Mouse (Mus musculus) lung, postnatal 14 days (tissue): ENCODE data around the gene Slc39a8.

ENCODE experiments used
- DNase-seq: peaks from one replicate; pipeline ENCODE4 v3.0.0; 2021

Gene Slc39a8

DNA sequence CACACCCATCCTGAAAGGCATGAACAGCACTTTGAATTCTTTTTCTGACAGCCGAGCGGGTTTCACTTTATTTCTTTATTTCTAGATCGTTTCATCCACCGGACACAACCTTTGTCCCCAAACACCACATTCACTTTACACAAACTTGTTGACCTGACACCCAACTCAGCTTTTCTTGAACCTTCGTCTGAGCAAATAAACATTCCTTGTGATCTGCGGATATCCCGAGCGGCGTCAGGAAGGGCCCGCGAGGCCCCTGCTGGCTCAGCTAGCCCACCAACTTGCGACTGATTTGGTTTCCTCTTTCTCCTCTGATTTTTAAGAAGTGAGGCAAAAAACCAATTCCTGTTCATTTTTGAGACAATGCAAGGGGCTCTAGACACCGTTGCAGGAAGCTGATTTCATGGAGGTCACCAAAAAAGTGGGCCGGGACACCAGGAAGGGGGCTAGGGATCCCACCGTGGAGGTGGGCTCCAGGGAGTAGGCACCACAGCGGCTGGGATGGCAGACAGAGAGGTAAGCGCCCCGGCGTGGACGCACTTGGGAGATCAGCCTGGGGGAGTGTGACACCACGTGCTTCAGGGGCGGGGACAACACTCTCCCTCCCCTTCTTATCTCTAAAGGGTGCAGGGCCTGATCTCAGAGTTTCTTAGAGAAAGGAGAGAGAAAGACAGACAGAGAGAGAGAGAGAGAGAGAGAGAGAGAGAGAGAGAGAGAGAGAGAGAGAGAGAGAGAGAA is at the start of gene Slc39a8:
Slc39a8 (plus strand) TSS at position 264 of the 738 bp plus-strand sequence.
- DNase-seq = peak; percentile 84

DNA sequence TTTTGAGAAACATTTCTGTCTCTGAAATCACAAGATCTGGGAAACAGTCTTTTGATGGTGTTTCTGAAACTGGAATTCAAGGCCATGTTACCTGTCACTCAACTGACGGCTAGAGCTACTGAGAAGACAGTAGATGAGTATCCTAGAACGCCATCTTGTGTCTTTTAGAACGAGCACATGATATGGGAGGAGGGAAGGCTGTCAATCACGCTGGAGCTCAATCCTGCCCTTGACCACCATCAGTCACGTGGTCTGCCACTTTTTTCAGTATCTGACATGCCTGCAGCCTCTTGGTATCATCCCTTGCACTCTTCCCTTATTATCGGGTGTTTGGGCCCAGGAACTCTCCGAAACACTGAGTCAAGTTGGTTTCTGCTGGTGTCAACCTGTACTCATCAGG is 40.0 kb upstream of the Slc39a8 start:
- no peak for DNase-seq

DNA sequence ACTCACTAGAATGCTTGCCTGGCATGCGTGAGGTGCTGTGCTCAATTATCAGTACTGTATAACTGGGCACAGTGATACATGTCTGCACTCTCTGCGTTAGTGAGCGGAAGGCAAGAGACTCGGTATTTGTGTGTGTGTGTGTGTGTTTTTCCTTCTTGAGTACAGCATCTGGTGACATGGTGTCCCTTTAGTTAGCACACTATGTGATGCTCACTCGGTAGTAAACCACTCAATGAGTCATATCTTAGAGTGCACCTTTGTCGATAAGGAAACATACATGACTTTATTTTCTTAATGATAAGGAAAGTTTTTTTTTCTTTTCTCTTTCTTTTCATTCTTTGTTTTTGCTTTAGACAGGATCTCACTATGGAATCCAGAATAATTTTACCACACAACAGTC is 29.0 kb upstream of the Slc39a8 start:
- DNase-seq = no peak

DNA sequence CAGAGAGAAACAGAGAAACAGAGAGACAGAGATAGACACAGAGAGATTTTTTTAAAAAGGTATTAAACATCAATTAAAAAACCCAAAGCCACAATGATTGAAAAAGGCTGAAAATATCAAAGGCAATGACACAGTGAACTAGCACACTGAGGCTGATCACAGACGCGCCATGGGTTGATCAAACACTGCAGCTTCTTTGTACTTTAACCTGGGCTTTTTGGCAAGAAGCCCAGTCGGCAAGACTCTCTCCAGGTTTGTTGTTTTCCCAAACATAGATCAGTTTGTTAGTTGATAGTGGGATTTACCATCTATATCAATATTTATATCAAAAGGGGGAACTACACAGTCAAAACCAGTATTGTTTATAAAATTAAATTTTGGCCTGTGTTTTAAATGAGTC is 26.8 kb upstream of the Slc39a8 start:
- DNase-seq = no peak

DNA sequence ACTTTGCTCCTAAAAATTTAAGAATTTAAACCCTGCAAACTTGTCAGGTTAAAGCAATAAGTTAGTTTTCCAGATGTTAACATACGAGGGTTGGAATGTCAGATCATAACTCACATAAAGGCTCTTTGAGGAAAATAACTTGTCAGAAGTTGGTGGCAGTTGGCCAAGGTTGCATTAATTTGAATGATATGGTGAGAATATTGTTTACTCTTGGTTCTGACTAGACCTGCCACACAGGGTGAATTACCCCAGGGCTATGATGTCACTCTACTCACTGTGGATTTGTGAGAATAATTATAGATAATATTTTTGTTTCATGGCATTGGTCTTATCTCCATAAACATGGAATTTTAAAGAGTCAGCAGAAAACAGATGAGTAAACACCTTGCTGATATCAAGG is 26.4 kb upstream of the Slc39a8 start:
- DNase-seq = no peak

DNA sequence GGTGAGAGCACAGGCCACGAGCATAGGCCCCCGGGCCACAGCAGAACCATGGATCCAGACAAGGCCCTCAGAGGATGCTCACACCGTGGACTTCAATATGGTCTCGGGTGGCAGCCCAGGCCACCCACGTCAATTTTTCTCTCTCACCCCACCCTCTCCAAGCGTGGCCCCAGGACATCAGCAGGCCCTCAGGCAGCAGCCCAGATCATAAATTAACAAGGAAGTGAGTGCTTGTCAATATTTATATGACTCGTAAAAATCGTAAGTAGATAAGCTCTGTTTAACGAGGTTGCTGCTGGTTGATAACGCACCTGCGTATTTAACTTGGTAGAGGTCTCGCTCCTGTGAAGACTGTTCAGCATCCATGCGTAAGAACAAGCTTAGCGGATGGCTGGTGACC is 10.4 kb upstream of the Slc39a8 start:
- DNase-seq = no peak

DNA sequence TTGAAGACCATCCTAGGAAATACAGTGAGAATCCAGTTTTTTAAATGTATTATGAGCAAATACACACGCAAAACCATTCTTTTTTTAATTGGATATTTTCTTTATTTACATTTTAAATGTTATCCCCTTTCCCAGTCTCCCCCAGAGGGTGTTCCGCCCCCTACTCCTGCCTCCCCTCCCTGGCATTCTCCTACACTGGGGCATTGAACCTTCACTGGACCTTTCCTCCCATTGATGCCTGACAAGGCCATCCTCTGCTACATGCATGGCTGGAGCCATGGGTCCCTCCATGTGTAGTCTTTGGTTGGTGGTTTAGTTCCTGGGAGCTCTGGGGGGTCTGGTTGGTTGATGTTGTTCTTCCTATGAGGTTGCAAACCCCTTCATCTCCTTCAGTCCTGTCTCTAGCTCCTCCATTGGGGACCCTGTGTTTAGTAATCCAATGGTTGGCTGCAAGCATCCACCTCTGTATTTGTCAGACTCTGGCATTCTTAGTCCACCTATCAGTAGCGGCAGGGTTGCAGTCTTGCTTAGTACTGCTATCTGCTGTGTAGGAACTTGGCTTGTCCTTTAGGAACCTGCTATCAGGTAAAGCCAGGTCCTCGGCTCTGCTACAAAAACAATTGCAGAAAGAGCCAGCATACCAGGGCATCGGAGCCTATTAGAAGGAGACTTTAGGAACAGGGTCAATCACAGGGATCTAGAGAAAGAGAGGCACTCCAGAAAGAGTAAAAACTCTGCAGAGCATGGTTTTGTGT is 8.9 kb upstream of the Slc39a8 start:
- no peak for DNase-seq

DNA sequence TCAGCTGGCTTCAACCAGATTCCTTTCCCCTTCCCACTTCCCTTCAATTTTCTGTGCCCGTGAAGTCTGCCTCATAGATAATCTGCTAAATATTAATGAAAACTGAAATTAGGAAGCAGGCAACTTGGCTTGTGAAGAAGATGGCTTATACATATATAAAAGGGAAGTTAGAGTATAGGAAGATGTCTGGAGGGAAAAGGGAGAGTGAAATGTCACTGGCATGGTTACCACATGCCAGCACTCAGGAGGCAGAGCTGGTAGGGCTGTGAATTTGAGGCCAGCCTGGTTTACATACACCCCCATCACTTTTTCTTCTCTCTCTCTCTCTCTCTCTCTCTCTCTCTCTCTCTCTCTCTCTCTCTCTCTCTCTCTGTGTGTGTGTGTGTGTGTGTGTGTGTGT is 8.0 kb upstream of the Slc39a8 start:
- no peak for DNase-seq

DNA sequence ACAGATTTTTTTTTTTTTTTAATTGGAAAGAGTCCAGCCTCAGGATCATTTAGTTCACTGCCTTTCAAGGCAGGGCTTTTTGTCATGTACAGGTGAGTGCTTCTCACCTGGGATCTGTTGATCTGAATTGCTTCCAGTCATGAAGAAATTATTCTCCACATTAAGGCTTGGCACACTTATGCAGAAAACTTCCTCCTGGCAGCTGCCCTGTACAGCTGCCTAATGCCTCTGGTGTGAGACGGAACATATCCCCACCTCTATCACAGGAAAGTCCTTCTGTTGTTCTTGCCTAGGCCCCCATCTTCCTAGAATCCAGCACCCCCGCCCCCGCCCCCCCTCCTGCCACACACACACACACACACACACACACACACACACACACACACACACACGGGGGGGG is 643 bp upstream of the Slc39a8 start:
- peak; percentile 8 for DNase-seq

DNA sequence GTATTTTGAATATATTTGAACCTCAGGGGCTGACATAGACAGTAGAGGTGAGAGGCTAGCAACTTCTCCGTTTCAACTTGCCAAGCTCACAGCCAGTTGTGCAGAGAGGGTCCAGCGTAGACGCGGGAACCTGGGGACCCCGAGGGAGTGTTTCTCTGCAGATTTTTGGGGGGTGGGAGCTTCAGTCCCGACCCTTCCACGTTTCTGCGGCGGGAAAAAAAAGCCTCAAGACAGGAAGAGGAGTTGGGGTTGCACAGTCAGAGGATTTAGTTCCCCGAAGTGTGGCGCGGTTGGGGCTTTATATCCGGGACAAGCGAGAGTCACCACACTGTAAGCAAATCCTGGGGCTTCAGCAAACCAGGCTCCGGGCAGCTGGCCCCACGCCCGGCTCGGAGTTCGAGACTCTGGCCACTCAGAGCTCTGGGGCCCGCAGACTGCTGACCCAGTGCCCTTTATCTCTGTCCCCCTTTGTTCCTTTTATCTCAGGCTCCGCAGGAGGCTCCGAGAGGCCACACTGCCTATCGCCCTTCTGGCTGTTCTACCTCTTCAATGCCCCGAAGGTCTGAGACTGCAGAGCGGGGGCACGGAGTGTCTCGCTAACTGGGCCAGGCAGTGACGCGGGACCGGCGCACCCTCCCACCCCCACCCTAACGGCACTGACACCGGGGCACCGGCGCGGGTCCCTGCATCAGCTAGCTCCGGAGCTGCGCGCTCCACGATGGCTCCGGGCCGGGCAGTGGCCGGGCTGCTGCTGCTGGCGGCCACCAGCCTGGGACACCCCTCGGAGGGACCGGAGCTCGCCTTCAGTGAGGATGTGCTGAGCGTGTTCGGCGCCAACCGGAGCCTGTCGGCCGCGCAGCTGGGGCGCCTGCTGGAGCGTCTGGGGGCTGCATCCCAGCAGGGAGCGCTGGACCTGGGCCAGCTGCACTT is 940 bp downstream of the Slc39a8 start:
- peak; percentile 59 for DNase-seq

DNA sequence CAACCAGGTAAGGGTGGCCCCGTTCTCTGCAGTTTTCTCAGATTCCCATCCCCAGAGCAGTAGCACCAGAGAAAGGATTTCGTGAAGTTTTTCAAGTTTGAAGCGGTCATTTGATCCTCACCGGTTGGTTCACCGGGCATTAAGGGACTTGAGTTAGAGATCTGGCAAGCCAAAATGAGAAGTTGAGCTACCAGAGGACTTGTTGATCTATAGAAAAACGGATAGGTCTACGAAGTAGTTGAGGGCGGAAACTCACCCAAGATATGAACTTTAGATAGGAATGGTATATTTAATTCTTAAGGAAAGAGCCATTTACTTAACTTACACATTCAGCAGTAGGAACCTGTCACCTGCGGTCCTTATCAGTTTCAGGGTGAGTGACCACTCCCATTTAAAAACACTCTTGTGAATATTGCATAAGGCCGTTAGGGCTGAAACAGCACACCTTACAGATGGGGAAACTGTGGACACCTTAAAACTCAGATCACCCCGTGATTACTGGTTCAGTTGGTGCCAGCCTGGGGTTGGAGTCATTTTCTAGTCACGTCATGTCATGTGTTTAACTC is 1.7 kb downstream of the Slc39a8 start:
- no peak for DNase-seq

DNA sequence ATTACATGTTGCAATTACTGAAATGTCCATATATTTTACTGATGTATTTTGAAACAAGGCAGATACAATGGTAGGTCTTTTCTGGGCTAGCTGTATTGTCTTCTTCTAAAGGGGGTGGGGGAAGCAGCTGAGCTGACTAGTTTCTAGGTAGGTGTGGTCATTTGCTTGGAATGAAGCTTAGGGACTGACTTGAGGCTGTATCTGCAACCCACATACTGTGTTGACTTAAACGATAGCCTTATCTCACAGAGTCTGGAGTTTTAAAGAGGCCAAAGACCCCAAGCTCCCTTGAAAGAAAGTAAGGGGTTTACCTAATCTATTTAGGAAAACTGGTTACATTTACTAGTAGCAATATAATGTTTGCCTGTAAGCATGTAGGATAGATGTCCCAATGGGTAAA is 2.9 kb downstream of the Slc39a8 start:
- DNase-seq = no peak

DNA sequence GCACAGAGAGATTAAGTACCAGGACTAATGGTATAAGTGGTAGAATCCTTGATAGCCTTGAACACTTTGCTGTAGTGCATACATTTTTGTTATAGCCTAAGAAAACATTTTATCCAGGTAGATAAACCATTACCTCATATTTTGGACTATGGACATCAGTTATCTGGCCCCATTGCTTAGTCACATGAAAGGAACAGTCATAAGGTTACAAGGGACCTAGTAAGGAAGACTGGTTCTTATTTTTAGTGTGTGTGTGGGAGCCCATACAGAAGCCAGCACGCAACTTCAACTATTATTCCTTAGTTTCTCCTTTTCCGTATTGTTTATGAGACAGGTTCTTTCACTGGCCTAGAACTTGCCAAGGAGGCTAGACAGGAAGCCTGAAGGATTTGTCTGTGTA is 7.4 kb downstream of the Slc39a8 start:
- DNase-seq = no peak

DNA sequence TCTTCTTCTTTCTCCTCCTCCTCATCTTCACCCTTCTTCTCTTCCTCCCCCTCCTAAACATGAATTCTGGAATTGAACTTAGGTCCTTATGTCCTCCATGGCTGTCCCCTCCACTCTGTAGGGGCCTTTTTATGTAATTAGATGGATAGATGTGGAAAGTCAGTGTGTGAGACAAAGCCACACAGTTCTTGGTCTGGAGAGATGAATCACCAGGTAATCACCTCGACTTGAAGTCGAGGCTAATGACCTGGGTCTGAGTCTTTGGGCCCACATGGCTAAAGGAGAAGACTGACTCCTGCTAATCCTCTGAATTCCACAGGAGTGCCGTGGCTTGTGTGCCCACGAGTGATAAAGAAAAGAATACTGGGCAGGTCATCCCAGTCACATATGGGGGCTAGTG is 7.8 kb downstream of the Slc39a8 start:
- no peak for DNase-seq

DNA sequence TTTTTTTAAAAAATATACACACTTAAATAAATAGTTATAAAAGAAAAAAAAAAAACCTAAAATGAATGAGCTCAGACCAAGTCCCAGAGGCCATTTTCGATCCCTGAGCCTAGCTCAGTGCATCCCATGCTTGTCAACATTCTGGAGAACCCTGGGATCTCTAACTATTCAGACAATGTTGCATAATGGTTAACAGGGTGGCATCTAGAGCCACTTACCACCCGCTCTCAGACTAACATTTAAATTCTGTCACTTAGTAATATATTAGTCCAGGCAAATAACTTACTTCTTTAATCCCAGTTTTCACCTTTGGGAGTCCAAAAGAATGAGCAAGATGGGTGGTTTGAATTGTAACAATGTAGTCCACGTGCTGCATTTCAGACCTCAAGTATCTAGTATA is 9.9 kb downstream of the Slc39a8 start:
- DNase-seq = no peak

DNA sequence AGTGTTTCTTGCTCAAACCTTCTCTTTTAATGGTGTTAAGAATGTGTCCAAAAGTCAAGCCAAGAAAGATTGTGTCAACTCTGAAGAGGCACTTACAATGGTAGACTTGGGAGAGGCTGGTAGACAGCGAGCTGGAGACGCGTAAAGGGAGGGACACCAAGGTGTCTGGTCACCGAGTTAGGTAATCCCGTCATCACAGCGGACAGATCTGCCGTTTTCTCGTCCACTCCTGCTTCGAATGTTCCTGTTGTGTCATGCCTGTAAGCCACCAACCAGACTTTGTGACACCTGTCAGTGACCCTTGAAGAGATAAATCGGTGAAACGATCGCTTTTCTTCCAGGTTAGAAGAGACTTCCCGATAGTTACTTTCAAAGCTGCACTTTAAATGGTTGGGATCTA is 14.5 kb downstream of the Slc39a8 start:
- DNase-seq = no peak

DNA sequence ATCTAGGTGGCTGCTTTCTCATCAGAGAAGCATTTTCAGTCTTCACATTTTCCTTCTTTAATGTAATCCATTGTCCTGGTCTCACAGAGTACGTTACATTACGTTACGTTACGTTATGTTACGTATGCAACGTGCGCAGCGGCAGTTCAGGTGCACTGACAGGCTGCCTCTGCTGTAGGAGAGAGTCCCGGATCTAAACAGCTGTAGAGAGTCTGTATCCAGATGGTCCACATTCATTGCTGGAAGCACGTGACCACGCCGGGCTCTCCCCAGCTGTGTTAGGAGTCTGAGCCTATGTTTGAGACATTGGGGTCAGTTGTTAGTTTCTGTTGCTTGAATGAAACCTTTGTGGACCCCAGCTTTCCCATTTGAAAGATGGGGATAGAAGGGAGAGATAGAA is 15.1 kb downstream of the Slc39a8 start:
- no peak for DNase-seq

DNA sequence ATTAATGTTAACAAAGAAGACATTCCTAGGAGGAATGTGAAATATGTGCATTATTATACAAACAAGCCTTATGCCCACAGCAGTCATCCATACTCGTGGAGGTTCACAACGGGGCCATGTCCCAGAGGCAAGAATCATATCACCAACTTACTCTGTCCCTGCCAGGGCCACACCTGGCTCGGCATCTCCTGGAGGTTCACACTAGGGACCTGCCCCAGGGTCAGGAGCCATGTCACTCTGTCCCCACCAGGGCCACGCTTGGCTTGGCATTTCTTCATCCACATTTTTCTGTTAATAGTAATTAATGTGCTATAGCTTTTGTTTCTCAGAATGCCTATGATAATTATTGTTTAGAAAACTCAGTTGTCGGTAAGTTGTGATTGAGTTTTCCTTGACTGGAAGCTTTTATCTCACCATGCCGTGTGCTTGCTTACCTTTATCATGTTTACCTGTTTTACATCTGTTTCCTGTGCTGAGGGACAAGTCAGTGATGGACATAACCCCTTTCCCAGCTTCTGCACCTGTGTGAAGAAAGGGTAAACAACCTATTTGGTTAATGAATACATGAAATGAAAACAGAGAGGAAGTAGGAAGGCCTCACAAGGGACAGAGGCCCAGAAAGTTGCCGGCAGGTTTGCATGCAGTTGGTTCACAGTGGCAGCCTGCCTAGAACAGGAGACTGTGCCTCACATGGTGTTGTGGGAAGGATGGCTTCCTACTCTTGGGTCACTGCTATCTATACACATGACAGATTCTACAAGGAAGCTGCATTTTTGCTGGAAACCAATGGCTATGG is 16.8 kb downstream of the Slc39a8 start:
- no peak for DNase-seq

DNA sequence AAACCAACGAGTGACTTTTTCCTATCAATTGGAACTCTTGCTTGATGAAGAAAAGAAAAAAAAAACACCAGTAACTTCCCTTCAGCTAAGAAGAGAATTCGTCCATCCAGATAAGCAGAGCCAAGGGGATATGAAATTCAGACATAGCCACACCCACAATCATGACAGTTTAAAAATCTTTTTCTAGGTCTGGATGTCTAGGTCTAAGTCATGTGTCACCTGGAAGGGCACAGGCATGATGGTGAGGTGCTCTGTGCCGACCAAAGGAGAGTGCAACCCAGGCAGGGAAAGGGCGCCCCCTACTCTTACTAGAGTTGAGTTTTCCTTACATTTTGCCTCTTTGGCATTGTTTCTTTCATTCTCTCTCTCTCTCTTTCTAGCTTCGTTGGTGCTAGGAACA is 18.1 kb downstream of the Slc39a8 start:
- no peak for DNase-seq

DNA sequence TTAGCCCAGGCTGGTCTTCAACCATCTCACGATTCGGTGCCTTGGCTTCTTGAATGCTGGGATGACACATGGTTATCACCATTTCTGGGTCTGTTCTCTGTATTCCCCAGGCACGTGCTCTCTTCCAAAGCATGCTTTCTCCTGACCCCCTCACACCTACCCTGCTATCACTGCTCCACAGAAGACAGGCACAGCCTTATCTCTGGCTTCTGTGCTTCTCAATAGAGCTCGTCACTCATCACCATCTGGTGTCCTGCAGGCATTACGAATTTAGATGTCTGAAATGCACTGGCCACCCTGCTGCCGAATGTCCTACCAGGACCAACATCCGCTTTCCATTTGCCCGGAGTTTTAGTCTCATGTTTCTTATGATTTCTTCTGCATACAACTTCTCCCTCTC is 18.6 kb downstream of the Slc39a8 start:
- DNase-seq = no peak

DNA sequence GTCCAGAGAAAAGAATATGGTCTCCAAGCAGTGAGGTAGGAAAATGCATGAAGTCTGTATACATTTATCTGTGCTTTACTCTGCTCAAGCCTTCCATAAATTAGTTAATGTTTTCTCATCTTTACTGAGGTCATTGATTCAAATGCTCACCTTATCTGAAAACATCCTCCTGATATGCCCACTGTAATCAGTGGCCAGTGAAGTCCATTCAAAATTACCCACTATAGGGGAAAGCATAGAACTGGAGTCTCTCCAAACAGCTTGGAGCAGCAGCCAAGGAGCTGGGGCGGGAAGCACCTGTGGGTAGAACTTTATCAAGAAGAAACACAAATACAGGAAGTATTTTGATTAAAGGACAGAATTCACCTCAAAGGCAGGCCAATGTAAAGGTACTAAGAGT is 19.8 kb downstream of the Slc39a8 start:
- no peak for DNase-seq

DNA sequence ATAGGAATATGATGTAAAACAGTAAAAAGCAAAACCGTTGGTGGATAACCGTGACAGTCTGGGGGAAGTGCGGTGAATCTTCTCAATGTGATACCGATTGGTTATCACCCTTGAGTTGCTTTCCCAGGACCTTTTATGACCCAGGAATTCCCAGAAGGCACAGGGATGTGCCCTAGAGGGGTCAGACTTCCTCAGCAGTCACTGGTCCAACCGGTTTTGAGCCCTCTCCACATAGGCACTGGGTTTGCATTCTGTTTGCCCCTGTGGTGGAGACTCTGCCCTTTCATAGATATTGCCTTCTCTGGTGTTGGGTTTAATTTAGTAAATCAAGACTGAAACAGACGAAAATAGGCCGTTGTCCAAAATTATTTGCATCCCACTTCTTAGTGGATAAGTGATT is 20.8 kb downstream of the Slc39a8 start:
- DNase-seq = peak; percentile 9
